Mouse (Mus musculus) megakaryocyte, embryonic 14.5 days (primary cell): ENCODE measurements at regions not wholly inside any gene's neighbourhood (a gene's known extent, or its start where the extent isn't known, plus 50 kb on each side); places are given as distances from the start of the nearest gene placed in this dataset.

ENCODE experiments used
- H3K27me3 ChIP-seq: replicated peaks from 2 replicates; pipeline ENCODE3; 2012; ENCODE audit warnings: inconsistent platforms
- H3K36me3 ChIP-seq: replicated peaks from 2 replicates; pipeline ENCODE3; 2012; ENCODE audit warnings: low read length, inconsistent platforms, mixed read lengths
- H3K4me1 ChIP-seq: 2 replicates; pipeline ENCODE4 v1.6.1; 2012; ENCODE audit warnings: inconsistent platforms
- H3K4me3 ChIP-seq: replicated peaks from 2 replicates; pipeline ENCODE3; 2012; ENCODE audit warnings: moderate library complexity, mild to moderate bottlenecking, inconsistent platforms
- H3K9me3 ChIP-seq: 2 replicates; pipeline ENCODE4 v1.6.1; 2012; ENCODE audit warnings: inconsistent platforms
- FLI1 ChIP-seq: IDR thresholded peaks from 2 replicates; pipeline ENCODE4 v1.6.1; 2012; ENCODE audit warnings: low read length, inconsistent platforms, mixed read lengths
- GATA1 ChIP-seq: IDR thresholded peaks from 3 replicates; pipeline ENCODE4 v1.6.1; 2012; ENCODE audit warnings: mixed read lengths, low read length, inconsistent platforms, borderline replicate concordance

- H3K9me3 ChIP-seq = no peaks in the 10 kb centered on the region
- no peak for TF ChIP-seq FLI1
- TF ChIP-seq GATA1 = no peak
- H3K27me3 ChIP-seq = no peaks in the 10 kb centered on the region
- H3K4me3 ChIP-seq = no peak overlapping the region
- H3K4me1 ChIP-seq = no peaks in the 10 kb centered on the region
- no peaks in the 10 kb centered on the region for H3K36me3 ChIP-seq
Observed at GRCm38 (mm10) chr7:83471111-83471510, 113.6 kb upstream of the Tmc3 start.

DNA sequence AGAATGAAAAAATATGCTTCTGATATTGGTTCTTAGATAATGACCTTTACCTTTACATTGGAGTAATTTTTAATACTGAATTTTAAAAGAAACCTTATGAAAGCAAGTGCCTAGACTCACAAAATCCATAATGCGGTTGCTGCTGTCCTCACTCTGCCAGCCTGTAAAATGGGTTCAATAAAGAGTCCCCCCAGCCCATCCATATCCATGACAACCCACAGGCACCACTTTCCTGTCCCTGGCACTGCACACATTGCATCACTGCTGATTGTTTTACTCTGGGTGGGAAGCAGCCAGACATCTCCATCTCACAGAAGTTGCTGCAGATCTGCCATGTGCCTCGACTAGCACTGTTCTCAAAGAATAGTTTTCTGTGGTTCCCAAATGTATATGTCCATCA, 110.3 kb upstream of the Tmc3 start:
- Histone ChIP-seq H3K4me3 (no peak overlapping the region), H3K36me3 (no peaks in the 10 kb centered on the region), H3K4me1 (no peaks in the 10 kb centered on the region), H3K9me3 (no peaks in the 10 kb centered on the region), H3K27me3 (no peaks in the 10 kb centered on the region)
- TF ChIP-seq FLI1 (no peak), GATA1 (no peak)

GRCm38 (mm10) chr7:83474986-83475385, 109.7 kb upstream of the Tmc3 start:
- Histone ChIP-seq H3K36me3 (no peaks in the 10 kb centered on the region), H3K9me3 (no peaks in the 10 kb centered on the region), H3K4me1 (no peaks in the 10 kb centered on the region), H3K4me3 (no peak overlapping the region), H3K27me3 (no peaks in the 10 kb centered on the region)
- TF ChIP-seq GATA1 (no peak), FLI1 (no peak)

DNA sequence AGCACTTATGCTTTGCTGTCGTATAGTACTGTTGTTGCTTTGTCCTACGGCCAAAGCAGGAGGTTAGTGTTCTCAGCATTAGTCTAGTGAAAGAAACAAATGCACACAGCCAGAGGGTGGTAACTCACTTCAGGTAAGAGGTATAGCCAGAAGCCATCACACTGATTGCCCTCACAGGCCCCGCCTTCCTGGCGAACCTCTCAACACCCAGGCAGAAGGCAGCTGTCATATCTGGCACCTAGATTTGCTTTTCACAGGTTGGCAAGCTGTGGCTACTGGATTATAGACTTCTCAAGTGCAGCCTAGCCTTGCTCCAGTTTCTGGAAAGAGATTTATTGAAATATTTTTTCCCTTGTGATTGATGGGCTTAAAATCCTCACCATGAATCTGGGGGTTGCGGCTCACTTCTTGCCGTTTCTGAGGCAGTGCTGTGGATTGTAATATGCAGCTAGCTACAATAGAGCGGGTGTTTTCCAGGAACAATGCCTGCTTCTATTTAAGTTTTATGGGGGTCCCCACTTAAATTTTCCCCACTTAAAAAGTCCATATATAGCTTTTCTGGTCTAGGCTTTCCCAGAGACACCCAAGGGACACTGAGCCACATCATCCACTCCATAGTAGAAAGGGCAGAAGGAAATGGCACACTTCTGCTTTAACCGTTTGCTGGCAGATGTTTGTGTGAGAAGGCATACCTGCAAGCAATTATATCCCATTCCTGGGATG, 109.1 kb upstream of the Tmc3 start:
- no peaks in the 10 kb centered on the region for H3K36me3 ChIP-seq
- no peaks in the 10 kb centered on the region for H3K9me3 ChIP-seq
- no peaks in the 10 kb centered on the region for H3K4me1 ChIP-seq
- H3K4me3 ChIP-seq = no peak overlapping the region
- no peaks in the 10 kb centered on the region for H3K27me3 ChIP-seq
- TF ChIP-seq FLI1 (no peak), GATA1 (no peak)

GRCm38 (mm10) chr7:83476161-83476495, 108.6 kb upstream of the Tmc3 start:
- no peak overlapping the region for H3K4me3 ChIP-seq
- H3K36me3 ChIP-seq = no peaks in the 10 kb centered on the region
- no peaks in the 10 kb centered on the region for H3K27me3 ChIP-seq
- no peaks in the 10 kb centered on the region for H3K9me3 ChIP-seq
- H3K4me1 ChIP-seq = no peaks in the 10 kb centered on the region
- no peak for TF ChIP-seq FLI1
- no peak for TF ChIP-seq GATA1

DNA sequence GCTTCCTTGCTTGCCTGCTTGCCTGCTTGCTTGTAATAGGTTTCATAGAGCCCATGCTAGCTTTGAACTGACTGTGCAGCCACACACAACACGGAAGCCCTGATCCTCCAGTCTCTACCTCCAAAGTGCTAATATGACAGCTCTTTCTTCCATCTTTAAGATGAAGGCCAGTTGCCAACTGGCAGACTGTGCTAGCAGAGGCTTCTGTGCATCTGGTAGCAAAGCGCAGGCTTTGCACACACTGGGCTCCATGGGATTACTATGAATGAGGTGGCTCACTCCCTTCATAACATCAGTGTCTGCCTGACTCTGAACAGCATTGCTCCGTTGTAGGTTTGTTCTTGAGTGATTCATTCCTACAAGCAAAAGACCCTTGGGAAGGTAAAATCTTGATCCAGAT, 107.9 kb upstream of the Tmc3 start:
- no peak overlapping the region for H3K4me3 ChIP-seq
- no peak for TF ChIP-seq FLI1
- TF ChIP-seq GATA1 = no peak
- H3K27me3 ChIP-seq = no peaks in the 10 kb centered on the region
- H3K9me3 ChIP-seq = no peaks in the 10 kb centered on the region
- no peaks in the 10 kb centered on the region for H3K36me3 ChIP-seq
- no peaks in the 10 kb centered on the region for H3K4me1 ChIP-seq

- Histone ChIP-seq H3K4me1 (peaks cover under 1% of the 10 kb centered on the region; the same call in 1 of the 2 replicates), H3K9me3 (no peaks in the 10 kb centered on the region), H3K36me3 (no peaks in the 10 kb centered on the region), H3K27me3 (no peaks in the 10 kb centered on the region), H3K4me3 (no peak overlapping the region)
- no peak for TF ChIP-seq GATA1
- no peak for TF ChIP-seq FLI1
Observed at GRCm38 (mm10) chr7:83477661-83478121, 107.0 kb upstream of the Tmc3 start.

DNA sequence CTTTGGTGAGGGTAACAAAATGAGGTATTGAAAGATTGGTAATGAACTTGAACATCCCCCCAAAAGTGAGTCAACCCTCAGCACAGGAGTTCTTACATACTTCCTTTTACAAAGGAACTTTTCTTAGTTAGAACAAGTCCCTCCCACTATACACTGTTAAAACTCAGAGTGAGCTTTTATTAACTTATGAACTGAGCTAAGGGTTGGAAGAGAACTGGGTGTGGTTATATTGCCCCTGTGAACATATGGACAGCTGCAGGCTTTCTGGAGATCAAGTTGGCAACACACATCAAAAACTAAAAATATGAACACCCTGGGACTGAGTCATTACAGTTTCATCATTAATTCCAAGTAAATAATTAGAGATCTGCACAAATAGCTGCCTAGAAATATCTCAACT, 103.1 kb upstream of the Tmc3 start:
- H3K27me3 ChIP-seq = no peaks in the 10 kb centered on the region
- H3K4me1 ChIP-seq = peaks cover 4% of the 10 kb centered on the region; the same call in 1 of the 2 replicates
- no peaks in the 10 kb centered on the region for H3K36me3 ChIP-seq
- no peak overlapping the region for H3K4me3 ChIP-seq
- TF ChIP-seq FLI1 = no peak
- no peak for TF ChIP-seq GATA1
- H3K9me3 ChIP-seq = no peaks in the 10 kb centered on the region

DNA sequence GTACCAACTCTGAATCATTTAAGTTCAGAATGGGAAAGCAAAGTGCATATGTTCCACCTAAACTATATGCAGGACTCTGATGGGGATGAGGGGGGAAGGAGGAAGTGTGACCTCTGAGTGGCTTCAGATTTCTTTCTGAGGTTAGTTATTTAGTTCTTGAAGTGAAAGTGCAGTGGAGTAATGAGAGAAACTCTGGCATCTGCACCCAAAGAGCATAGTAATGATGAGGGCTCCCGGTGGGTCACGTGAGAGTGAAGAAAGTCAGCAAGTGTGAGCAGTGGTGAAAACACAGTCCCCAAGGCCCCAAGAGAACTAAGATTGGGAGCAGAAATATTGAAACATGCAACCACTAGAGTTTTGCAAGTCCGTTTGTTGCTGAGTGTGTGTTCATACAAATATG, 102.5 kb upstream of the Tmc3 start:
- H3K4me3 ChIP-seq = no peak overlapping the region
- TF ChIP-seq GATA1 (no peak), FLI1 (no peak)
- no peaks in the 10 kb centered on the region for H3K36me3 ChIP-seq
- H3K4me1 ChIP-seq = peaks cover 4% of the 10 kb centered on the region; the same call in 1 of the 2 replicates
- no peaks in the 10 kb centered on the region for H3K9me3 ChIP-seq
- H3K27me3 ChIP-seq = no peaks in the 10 kb centered on the region

GRCm38 (mm10) chr7:83482671-83483304, 101.9 kb upstream of the Tmc3 start:
- no peaks in the 10 kb centered on the region for H3K27me3 ChIP-seq
- no peak overlapping the region for H3K4me3 ChIP-seq
- peaks cover 4% of the 10 kb centered on the region; the same call in 1 of the 2 replicates for H3K4me1 ChIP-seq
- H3K36me3 ChIP-seq = no peaks in the 10 kb centered on the region
- H3K9me3 ChIP-seq = no peaks in the 10 kb centered on the region
- no peak for TF ChIP-seq GATA1
- TF ChIP-seq FLI1 = no peak
